Mouse (Mus musculus) mouse trophoblast stem cell (cell line): ENCODE results near the gene Etfbkmt.
"Not testable (repeated sequence)": the region's sequence is repeated elsewhere in the genome, so short reads cannot be mapped to it uniquely, and the experiment has no call there.

Source experiments
- in situ Hi-C, 2 experiments: fragments of 300-500 bp; cut with MseI, MboI; formaldehyde crosslinking; loops; 2 replicates in 1 of 2; 3 replicates in 1 of 2; pipeline ENCODE4 v1.15.1; 2025

Gene Etfbkmt

DNA sequence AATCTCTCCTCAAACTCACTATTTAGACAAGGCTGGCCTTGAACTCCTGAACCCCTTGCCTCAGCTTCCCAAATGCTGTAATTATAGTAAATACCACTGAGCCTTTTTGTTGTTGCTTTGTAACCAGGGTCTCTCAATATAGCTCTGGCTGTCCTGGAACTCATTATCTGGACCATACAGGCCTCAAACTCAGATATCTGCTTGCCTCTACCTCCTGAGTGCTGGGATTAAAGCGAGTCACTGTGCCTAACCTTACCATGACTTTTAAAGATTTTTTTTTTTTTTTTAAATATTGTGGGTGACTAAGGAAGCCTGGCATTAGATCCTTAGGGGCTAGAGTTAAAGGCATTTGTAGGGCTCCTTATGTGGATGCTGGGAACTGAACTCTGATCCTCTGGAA, 44.4 kb downstream of the Etfbkmt start:
- in situ Hi-C loops: no loop called here

GRCm38 (mm10) chr6:149187371-149187770, 47.7 kb downstream of the Etfbkmt start:
- in situ Hi-C loops: no loop called here

GRCm38 (mm10) chr6:149188041-149188924, 48.6 kb downstream of the Etfbkmt start, which contains the start of gene Amn1:
Amn1 (minus strand) TSS chr6:149188712.
- in situ Hi-C loops: no loop called here

- in situ Hi-C loops: no loop called here
These were observed 49.2 kb downstream of the Etfbkmt start for GRCm38 (mm10) chr6:149188925-149189257.

DNA sequence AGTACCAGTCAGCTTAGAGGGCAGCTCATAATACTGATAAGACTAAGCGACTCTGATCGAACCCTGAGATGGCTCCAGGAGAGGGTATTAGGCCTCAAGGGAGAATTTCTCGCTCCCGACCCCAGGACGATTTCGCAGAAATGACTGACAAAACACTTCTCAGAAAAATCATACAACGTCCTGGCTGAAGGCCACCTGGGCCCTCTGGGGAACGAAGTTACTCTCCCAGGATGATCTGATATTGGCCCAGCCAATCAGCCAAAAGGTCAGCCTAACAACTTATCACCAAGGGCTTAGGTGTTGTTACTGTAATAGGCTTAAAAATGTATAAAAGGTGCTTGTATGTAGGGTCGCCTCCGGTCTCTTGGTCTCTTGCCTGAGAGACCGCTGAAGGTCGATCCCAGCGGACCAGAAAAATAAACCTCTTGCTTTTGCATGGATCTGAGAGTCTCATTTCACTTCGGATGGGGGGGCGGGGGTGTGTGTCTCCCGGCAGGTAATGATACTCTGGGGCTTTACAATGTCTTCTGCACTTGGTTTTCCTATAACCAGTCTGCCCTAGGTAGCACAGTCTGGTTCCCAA, 49.8 kb downstream of the Etfbkmt start:
- in situ Hi-C loops: no loop called here

DNA sequence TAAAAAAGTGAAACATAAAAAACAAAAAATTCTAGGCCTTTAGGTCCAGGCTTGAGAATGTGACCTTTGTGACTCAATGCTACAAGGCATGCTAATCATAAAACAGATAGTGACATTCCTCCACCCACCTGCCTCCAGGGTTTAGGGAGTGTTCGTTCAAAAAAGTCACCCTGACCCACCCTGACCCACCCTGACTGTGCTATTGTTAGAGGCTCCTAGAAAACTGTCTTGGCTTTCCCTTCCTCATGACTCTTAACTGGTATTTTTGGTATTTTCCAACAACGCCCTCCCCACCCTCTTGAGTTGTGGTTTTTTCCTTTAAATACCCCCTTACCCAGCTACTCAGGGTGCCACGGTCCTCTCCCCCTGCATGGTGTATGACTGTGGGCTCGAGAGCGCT, 52.3 kb downstream of the Etfbkmt start:
- in situ Hi-C loops: not testable (repeated sequence)

DNA sequence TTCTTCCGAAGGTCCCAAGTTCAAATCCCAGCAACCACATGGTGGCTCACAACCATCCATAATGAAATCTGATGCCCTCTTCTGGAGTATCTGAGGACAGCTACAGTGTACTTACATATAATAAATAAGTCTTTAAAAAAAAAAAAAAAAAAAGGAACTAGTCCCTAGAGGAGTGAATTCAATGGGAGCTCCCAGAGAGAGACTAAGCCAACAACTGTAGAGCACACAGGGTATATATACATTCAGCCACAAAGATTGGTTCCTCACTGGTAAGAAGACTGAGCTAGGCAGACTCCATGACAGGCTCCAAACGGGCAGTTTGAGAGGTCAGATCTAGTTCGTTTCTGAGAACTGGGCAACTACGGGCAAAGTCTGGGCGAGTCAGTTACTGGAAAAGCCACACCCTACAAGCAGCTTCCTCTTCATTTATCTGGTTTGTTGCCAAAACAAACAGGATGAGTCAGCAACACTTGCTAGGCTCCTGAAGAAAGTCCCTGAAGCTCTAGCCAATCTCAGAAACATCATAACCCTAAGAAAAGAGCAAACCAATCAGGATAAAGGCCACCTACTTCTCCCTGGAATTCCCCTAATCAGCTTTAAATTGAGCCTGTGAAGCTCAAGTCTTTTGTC, 53.7 kb downstream of the Etfbkmt start:
- in situ Hi-C loops: no loop called here

GRCm38 (mm10) chr6:149197116-149197515, 57.5 kb downstream of the Etfbkmt start:
- in situ Hi-C loops: no loop called here

GRCm38 (mm10) chr6:149198572-149198971, 58.9 kb downstream of the Etfbkmt start:
- in situ Hi-C loops: no loop called here
